In the genomic region with DNA sequence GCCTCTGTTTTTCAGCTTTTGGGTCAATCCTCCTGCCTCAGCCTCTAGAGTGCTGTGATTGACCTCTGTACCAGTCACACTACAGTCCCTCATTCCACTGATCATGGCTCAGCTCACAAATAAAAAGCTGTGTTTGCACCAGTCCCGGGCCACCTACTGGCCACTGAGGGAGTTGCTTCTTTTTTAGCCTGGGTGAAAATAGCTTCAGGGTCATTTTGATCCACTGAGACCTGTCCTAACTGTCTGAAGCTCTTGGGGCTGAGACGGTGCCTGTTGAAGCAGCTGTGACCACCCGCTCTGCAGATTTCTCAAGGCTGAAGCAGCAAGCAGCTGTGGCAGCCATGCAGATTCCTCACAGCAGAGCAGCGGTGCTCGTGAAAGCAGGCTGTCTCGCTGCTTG, we compare ENCODE assay signal across 9 mouse cellular contexts. TPM values are rescaled to one million over a fixed set of nuclear protein-coding genes. Genes with fewer than 3 reads are reported as not detected.
DNase-seq lines count a peak whose midpoint lies in the region; ATAC-seq and TF ChIP-seq lines count a peak whose summit lies in the region.
"Had no signal": no experiment of that assay in that cellular context is flagged by ENCODE, and none has a peak within 500 bp of the region (broad histone marks: within the 10 kb centered on the region; RNA-seq: fewer than 3 reads in every experiment).

No protein-coding gene starts in this region.

- no peak overlapping the region for H3K9ac ChIP-seq in kidney, embryonic 15.5 days
- H3K9ac ChIP-seq in forebrain, embryonic 16.5 days (replicated peaks; ENCODE audit: low read depth, low read length): no peak overlapping the region
- no peak overlapping the region for H3K9ac ChIP-seq in intestine, embryonic 16.5 days (ENCODE audit: low read depth, low read length)

- H3K4me3 ChIP-seq in kidney, embryonic 15.5 days (replicated peaks): no peak overlapping the region
- H3K4me3 ChIP-seq in forebrain, embryonic 16.5 days (replicated peaks; ENCODE audit: low read length): no peak overlapping the region
- H3K4me3 ChIP-seq in intestine, embryonic 16.5 days (ENCODE audit: low read length): no peak overlapping the region

- TF ChIP-seq POLR2A in brain, embryonic 14.5 days (IDR thresholded peaks at IDR 0.05; ENCODE audit: borderline replicate concordance, extremely low read depth, insufficient read depth, insufficient read length, poor library complexity, severe bottlenecking): no peak

- TF ChIP-seq CTCF in brain, embryonic 14.5 days (IDR thresholded peaks at IDR 0.05; ENCODE audit: borderline replicate concordance, extremely low read depth, insufficient read depth, insufficient read length): peak; percentile 80

- H3K27me3 ChIP-seq in kidney, embryonic 15.5 days: no peaks in the 10 kb centered on the region
- H3K27me3 ChIP-seq in forebrain, embryonic 16.5 days (replicated peaks; ENCODE audit: control insufficient read depth, insufficient read depth, low read length): no peaks in the 10 kb centered on the region
- H3K27me3 ChIP-seq in intestine, embryonic 16.5 days (replicated peaks; ENCODE audit: control insufficient read depth, insufficient read depth, low read length): no peaks in the 10 kb centered on the region

- H3K4me1 ChIP-seq in kidney, embryonic 15.5 days: 0 out of 2 replicates have a peak, but pooled peaks cover 2% of the 10 kb centered on the region
- peaks cover 2% of the 10 kb centered on the region; the same call in 1 of the 2 replicates for H3K4me1 ChIP-seq in forebrain, embryonic 16.5 days (replicated peaks; ENCODE audit: control insufficient read depth, insufficient read depth, low read length)
- H3K4me1 ChIP-seq in intestine, embryonic 16.5 days (ENCODE audit: control insufficient read depth, insufficient read depth, low read length): no peaks in the 10 kb centered on the region; the same call in 1 of the 2 replicates

- peaks cover 21% of the 10 kb centered on the region for H3K36me3 ChIP-seq in kidney, embryonic 15.5 days
- H3K36me3 ChIP-seq in forebrain, embryonic 16.5 days (ENCODE audit: control insufficient read depth, insufficient read depth): no peaks in the 10 kb centered on the region
- H3K36me3 ChIP-seq in intestine, embryonic 16.5 days (ENCODE audit: control insufficient read depth, insufficient read depth, low read length): peaks cover 6% of the 10 kb centered on the region; the same call in 1 of the 2 replicates

- DNase-seq in kidney, adult 18-20 months: peak; percentile 37
- peak; percentile 37 for DNase-seq in CD4-positive helper T cell, adult 2 months (ENCODE audit: low read depth, low spot score)
- DNase-seq in brain, embryonic 14.5 days (ENCODE audit: low read depth): peak; percentile 57
- DNase-seq in mesoderm, embryonic 11.5 days (ENCODE audit: low read depth, low spot score): peak; percentile 63
- DNase-seq in frontal cortex, postnatal 25 days (ENCODE audit: low spot score in 2 of 2): no peak

- ATAC-seq in kidney, embryonic 15.5 days (replicated peaks; ENCODE audit: low FRiP score): no peak
- no peak for ATAC-seq in forebrain, embryonic 16.5 days
- no peak for ATAC-seq in intestine, embryonic 16.5 days

- no peak overlapping the region for H3K27ac ChIP-seq in kidney, embryonic 15.5 days
- H3K27ac ChIP-seq in forebrain, embryonic 16.5 days (ENCODE audit: low read length): peak overlapping the region; percentile 54; the same call in 1 of the 2 replicates
- peak overlapping the region; percentile 41; the same call in 1 of the 2 replicates for H3K27ac ChIP-seq in intestine, embryonic 16.5 days (ENCODE audit: low read length)

- H3K4me2 ChIP-seq in kidney, embryonic 15.5 days: no peak overlapping the region
- no peak overlapping the region for H3K4me2 ChIP-seq in forebrain, embryonic 16.5 days (ENCODE audit: low read length)
- H3K4me2 ChIP-seq in intestine, embryonic 16.5 days (ENCODE audit: low read depth, low read length): no peak overlapping the region

- 64% methylated on average over 6 of the region's 6 CpGs for WGBS in kidney, embryonic 15.5 days
- 67% methylated on average over 6 of the region's 6 CpGs for WGBS in forebrain, embryonic 16.5 days
- 56% methylated on average over 6 of the region's 6 CpGs for WGBS in intestine, embryonic 16.5 days

- no peaks in the 10 kb centered on the region for H3K9me3 ChIP-seq in kidney, embryonic 15.5 days (replicated peaks)
- H3K9me3 ChIP-seq in forebrain, embryonic 16.5 days (ENCODE audit: control insufficient read depth, low read length): no peaks in the 10 kb centered on the region
- 0 out of 2 replicates have a peak, but pooled peaks cover 5% of the 10 kb centered on the region for H3K9me3 ChIP-seq in intestine, embryonic 16.5 days (ENCODE audit: control insufficient read depth, low read length)

RNA-seq across cellular contexts. Expression of gene Spats2, which starts 14.0 kb away (rescaled TPM):
- polyA plus RNA-seq in kidney, embryonic 15.5 days (2015; fragmentation: Nextera tagmentation; extraction: Ambion mirVana): 47.1 and 50.5 TPM in 2 replicates
- 47.3 and 50.4 TPM in 2 replicates for polyA plus RNA-seq in brain, embryonic 14.5 days (2012; rRNA removed)
- polyA plus RNA-seq in forebrain, embryonic 16.5 days (2015; fragmentation: Nextera tagmentation; extraction: Ambion mirVana): 39.5 and 44.6 TPM in 2 replicates
- 18.1 and 20.9 TPM in 2 replicates for polyA plus RNA-seq in intestine, embryonic 16.5 days (2015; fragmentation: Nextera tagmentation; extraction: Ambion mirVana)

RNA-seq across cellular contexts. Expression of gene Dnajc22, which starts 46.7 kb away (rescaled TPM):
- 8.6 and 8.8 TPM in 2 replicates for polyA plus RNA-seq in kidney, embryonic 15.5 days (2015; fragmentation: Nextera tagmentation; extraction: Ambion mirVana)
- polyA plus RNA-seq in brain, embryonic 14.5 days (2012; rRNA removed): 0.82 and 0.92 TPM in 2 replicates
- 0.27 and 0.51 TPM in 2 replicates for polyA plus RNA-seq in forebrain, embryonic 16.5 days (2015; fragmentation: Nextera tagmentation; extraction: Ambion mirVana)
- polyA plus RNA-seq in intestine, embryonic 16.5 days (2015; fragmentation: Nextera tagmentation; extraction: Ambion mirVana): 45.0 and 45.4 TPM in 2 replicates

RNA-seq across cellular contexts. Expression of gene C1ql4, which starts 52.1 kb away (rescaled TPM):
- polyA plus RNA-seq in kidney, embryonic 15.5 days (2015; fragmentation: Nextera tagmentation; extraction: Ambion mirVana): 0.72 and 1.1 TPM in 2 replicates
- polyA plus RNA-seq in brain, embryonic 14.5 days (2012; rRNA removed): 7.0 and 15.6 TPM in 2 replicates
- polyA plus RNA-seq in forebrain, embryonic 16.5 days (2015; fragmentation: Nextera tagmentation; extraction: Ambion mirVana): 0.71 TPM in 1 of 2 replicates, not detected in the other
- polyA plus RNA-seq in intestine, embryonic 16.5 days (2015; fragmentation: Nextera tagmentation; extraction: Ambion mirVana): 0.09 and 0.17 TPM in 2 replicates
- polyA plus RNA-seq: lung, embryonic 16.5 days had no signal

Comparison
In these comparisons a context has a peak if more than half of its experiments do, and no peak if none do; other contexts are left out.
1. DNase-seq: peak in kidney, adult 18-20 months (single experiment), CD4-positive helper T cell, adult 2 months (single experiment), brain, embryonic 14.5 days (single experiment) and mesoderm, embryonic 11.5 days (single experiment); none in frontal cortex, postnatal 25 days (0 of 2).